Mouse (Mus musculus): Measurements from ENCODE around the gene Fam208b.

Fam208b gene

GRCm38 (mm10) chr13:3610795-3611438 is at the start of gene Fam208b:
TSS of gene Fam208b (minus strand) at chr13:3611108.
- peak; percentile 91 for DNase-seq (ENCODE audit: low spot score)

DNA sequence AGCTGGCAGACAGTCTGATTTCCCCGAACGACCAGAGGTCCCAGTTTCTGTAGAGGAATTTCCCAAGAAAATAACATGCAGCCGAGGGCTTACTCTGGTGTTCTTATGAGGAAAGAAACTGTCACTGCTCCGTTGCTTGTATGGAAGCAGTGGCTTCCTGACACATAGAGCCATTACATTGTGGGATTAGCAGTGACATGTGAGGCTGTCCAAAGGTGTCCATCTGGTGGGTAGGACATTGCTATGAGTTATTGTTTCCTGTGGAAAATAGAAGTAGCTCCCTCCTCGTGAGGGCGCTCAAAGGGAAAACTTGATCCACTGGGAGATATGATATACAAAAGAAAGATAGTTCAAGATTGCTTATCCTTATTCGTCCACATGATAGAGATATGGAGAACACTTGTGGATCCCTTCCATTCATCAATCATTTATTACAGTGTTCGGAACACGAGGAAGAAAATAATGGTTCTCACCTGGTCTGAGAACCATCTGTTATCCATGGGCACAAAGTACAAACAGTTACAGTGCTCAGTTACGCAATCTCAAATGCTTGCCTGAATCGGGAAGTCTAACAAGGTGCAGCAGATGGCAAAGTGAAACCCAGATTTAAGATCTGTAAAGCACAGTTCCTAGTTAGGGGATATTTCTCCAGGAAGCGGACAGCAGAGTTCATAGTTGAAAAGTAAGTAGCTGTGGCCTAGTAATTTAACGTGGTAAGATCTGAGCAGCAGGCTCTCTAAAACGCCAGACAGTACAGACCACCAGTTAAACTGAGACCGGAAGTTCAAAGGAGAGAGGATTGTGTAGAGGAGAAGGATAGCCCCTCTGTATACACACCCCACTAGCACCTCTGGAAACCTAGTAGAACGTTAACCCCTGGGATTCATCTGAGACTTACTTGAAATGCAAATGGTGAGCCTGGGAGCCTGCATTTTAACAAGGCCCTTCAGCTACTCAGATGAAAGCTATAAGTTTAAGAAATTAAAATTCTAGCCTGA is 48.6 kb upstream of the Fam208b start:
- DNase-seq (ENCODE audit: low spot score), result no peak

GRCm38 (mm10) chr13:3654432-3654831 is 43.5 kb upstream of the Fam208b start:
- DNase-seq (ENCODE audit: low spot score), result no peak

- DNase-seq (ENCODE audit: low spot score), result no peak
Observed at GRCm38 (mm10) chr13:3650569-3650968, 39.7 kb upstream of the Fam208b start.

DNA sequence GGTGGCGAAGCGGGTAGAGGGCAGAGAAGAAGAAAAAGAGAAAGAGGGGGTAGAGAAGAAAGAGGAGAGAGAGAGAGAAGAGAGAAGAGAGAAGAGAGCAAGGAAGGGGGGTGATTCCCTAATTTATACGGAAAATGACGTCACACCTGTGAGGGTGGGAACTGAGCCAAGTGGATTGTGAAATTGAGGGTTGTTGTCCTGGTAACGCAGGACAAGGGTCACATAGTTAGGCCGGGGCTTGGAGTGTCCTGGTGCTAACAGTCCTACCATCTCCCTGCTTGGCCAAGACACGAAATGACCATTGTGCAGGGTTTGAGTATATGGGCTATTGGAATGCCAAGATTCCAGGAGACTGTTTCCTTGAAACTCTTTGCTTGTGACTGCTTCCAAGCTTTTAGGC is 35.7 kb upstream of the Fam208b start:
- no peak for DNase-seq (ENCODE audit: low spot score)

- DNase-seq (ENCODE audit: low spot score), result no peak
Observed at GRCm38 (mm10) chr13:3645919-3646318, 35.0 kb upstream of the Fam208b start.

- DNase-seq (ENCODE audit: low spot score), result no peak
Observed at GRCm38 (mm10) chr13:3644871-3645270, 34.0 kb upstream of the Fam208b start.

GRCm38 (mm10) chr13:3642538-3642937 is 31.6 kb upstream of the Fam208b start:
- no peak for DNase-seq (ENCODE audit: low spot score)

DNA sequence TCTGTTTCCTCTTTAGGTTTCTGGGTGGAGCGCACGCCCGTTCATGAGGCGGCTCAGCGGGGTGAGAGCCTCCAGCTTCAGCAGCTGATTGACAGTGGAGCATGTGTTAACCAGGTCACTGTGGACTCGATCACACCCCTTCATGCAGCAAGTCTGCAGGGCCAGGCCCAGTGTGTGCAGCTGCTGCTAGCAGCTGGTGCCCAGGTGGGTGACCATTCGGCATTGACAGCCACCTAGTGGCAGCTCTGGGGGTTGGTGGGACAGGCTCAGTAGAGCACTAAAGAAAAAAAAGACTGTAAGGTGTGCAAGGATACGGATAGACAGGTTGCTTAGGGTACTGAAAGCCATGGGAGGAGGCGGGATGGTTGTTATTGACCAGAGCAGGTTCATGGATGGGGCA is 31.1 kb upstream of the Fam208b start:
- DNase-seq (ENCODE audit: low spot score), result no peak

GRCm38 (mm10) chr13:3636797-3637196 is 25.9 kb upstream of the Fam208b start:
- DNase-seq (ENCODE audit: low spot score), result no peak

GRCm38 (mm10) chr13:3635076-3635475 is 24.2 kb upstream of the Fam208b start:
- no peak for DNase-seq (ENCODE audit: low spot score)

DNA sequence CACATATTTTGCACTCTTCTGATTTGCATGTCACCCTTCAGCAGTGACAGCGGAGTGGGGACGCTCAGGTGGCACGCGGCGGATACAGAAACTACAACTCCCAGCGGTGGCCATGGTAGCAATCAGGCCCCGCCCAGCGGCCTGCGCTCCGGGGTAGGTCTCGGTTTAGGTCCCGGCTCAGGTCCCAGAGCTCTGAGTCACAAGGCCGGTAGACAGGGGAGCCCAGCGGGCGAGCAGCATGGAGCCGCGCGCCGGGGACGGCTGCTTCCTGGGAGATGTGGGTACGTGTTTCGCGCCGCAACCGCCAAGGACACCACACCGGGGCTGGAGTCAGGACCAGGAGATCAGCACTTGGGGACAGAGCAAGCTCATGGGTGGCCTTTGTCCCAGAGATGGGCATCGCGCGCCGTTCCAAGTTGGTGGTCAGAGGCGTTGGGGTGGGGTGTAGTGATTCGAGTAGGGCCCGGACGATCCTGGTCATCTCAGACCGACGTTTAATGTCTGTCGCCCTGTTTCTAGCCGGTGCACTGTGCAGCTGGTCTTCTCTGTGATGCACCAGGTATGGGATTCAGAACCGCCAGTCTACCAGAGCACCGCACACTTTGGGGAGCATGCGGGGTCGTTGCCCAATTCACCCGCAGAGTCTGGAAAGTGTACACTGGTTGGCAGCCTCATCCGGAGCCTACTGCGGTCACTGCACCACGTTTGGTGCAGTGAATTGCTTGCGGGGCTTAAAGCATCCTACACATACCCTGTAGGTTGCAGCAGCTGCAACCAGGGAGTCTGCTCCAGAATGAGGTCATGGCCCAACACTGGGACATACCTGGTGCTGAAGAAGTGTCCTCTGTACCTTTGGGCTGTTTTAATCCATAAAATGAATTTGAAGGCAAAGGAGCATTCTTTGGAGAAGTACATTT is 23.2 kb upstream of the Fam208b start, which contains the start of gene Asb13:
TSS of gene Asb13 (plus strand) at position 138 of the 917 bp plus-strand sequence.
- peak; percentile 63 for DNase-seq (ENCODE audit: low spot score)

GRCm38 (mm10) chr13:3633131-3633530 is 22.2 kb upstream of the Fam208b start:
- no peak for DNase-seq (ENCODE audit: low spot score)

DNA sequence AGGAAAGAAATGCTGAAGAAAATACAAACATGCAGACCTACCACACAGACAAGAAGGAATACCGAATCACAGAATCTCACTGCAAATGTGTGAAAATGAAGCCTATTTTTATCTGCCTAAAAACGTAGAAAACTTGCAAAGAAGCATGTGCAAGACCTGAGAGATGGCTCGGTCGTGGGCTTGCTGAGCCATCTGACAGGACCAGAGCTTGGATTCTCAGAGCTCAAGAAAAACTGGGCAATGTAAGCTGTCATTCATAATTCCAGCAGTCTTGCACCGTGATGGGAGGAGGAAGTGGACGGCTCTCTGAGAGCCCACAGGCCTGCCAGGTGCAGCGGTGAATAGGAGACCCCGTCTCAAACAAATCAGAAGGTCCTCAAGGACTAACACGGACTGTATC is 21.6 kb upstream of the Fam208b start:
- no peak for DNase-seq (ENCODE audit: low spot score)

GRCm38 (mm10) chr13:3628102-3628501 is 17.2 kb upstream of the Fam208b start:
- DNase-seq (ENCODE audit: low spot score), result no peak

- DNase-seq (ENCODE audit: low spot score), result no peak
Observed at GRCm38 (mm10) chr13:3627139-3627538, 16.2 kb upstream of the Fam208b start.

GRCm38 (mm10) chr13:3610118-3610794 is 652 bp downstream of the Fam208b start:
- DNase-seq (ENCODE audit: low spot score), result no peak

GRCm38 (mm10) chr13:3609780-3610117 is 1.2 kb downstream of the Fam208b start:
- DNase-seq (ENCODE audit: low spot score), result no peak

DNA sequence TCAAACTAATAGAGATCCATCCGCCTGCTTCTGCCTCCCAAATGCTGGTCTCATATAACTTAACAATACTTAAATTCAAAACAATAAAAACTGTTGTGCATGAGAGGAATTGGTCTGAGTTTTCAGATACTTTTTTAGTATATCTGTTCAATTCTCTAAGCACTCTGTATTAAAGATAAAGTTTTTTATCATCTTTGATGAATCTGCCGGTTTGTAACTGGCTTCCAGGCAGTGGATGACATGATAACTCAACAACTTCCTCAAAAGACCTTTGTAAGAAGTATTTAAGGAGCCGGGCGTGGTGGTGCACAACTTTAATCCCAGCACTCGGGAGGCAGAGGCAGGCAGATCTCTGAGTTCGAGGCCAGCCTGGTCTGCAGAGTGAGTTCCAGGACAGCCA is 14.7 kb downstream of the Fam208b start:
- DNase-seq (ENCODE audit: low spot score), result no peak

DNA sequence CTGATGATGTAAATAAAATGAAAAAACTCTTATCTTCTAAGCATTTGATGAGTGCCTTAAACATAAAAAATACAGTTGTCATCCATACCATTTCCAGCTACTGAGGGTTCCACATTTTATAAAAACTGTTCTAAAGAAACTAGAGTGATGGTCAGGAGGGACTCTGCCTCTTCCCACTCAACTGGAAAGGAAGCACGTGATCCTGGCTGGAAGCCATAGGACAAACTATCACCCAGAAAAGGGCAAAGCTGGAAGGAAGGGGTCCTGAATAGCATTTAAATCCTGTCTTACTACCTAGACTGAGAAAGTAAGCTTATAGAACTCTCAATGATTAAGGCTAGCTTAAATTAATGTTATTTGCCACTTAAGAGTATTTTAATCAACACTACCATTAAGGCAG is 16.6 kb downstream of the Fam208b start:
- no peak for DNase-seq (ENCODE audit: low spot score)

GRCm38 (mm10) chr13:3590789-3591188 is 20.1 kb downstream of the Fam208b start:
- no peak for DNase-seq (ENCODE audit: low spot score)

DNA sequence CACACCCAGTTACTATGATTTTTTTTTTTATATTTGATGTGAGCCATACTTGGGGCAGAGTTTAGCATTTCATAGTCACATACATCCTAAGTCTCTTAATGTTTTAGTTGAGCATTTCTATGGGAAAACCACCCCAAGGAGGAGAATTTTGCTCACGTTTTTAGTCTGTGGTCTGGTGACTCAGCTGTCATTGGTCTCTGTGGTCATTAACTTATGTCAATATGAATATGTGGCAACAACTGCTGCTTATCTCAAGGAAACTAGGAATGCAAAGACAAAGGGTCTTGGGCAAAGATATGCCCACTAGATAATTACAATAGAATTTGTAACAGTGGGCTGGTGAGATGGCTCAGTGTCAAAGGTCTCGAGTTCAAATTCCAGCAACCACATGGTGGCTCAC is 47.0 kb downstream of the Fam208b start:
- no peak for DNase-seq (ENCODE audit: low spot score)
